Mouse (Mus musculus): ENCODE data around the gene Anln.
"Not testable (repeated sequence)": the region's sequence is repeated elsewhere in the genome, so short reads cannot be mapped to it uniquely, and the experiment has no call there.

The Anln gene

DNA sequence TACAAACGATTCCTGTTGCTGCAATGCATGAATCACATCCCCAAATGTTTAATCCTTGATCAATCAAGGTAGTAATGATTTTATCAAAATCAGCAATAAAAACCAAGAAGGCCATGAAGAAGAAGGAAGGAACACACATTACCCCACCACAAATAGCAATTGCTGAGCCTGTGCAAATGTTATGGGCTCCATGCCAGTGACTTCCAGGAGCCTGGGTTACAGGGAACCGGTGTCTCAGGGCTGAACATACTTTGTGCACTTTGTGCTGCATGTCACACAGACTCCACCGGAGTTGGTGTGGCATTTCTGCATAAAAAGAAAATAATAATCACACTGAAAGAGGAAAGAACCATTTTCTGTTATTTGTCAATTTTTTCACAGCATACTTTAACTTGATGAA is 74.9 kb downstream of the Anln start:
- peak; percentile 43 for DNase-seq

DNA sequence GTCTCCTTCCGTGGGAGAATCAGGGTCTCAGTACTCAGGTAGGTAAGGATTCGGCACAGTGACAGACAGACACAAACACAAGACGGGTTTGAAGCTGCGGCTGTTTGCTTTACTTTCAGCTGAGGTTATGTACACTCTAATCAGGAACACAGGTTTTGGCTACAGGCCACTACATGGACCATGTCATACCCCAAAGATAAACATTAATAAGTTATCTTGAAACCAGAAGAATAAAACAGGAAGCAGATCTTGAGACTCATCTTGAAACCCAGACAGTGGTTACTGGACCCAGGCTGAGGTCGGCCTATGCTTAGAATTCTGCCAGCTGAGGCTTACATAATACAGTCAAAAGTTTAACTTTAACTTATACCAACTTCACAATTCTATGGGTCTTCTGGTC is 75.8 kb downstream of the Anln start:
- DNase-seq: peak; percentile 79

DNA sequence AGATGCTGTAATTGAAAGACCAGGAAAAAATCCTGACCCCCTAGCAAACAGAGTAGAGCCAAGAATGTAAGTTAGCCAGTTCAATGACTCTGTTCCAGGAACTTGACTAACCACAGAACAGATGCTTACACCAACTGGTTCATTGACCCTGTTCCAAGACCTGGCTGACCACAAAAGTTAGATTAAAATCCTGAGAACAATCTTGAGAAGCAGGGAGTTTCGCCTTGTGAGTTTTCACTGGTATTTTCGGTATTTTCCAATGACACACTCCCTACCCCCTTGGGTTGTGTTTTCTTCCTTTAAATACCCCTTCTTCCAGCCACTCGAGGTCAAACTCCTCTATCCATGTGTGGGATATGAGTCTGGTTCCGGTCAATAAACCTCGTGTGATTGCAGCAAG is 79.3 kb downstream of the Anln start:
- no peak for DNase-seq

DNA sequence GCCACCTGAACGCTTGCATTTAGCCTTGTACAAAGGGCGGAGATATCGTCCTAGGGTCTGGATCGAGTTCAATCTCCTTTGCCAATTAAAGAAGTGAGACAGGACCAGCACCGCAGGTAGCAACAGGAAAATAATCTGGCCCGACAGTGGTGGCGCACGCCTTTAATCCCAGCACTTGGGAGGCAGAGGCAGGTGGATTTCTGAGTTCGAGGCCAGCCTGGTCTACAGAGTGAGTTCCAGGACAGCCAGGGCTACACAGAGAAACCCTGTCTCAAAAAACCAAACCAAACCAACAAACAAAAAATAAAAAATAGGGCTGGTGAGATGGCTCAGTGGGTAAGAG is 81.1 kb downstream of the Anln start:
- not testable (repeated sequence) for DNase-seq

DNA sequence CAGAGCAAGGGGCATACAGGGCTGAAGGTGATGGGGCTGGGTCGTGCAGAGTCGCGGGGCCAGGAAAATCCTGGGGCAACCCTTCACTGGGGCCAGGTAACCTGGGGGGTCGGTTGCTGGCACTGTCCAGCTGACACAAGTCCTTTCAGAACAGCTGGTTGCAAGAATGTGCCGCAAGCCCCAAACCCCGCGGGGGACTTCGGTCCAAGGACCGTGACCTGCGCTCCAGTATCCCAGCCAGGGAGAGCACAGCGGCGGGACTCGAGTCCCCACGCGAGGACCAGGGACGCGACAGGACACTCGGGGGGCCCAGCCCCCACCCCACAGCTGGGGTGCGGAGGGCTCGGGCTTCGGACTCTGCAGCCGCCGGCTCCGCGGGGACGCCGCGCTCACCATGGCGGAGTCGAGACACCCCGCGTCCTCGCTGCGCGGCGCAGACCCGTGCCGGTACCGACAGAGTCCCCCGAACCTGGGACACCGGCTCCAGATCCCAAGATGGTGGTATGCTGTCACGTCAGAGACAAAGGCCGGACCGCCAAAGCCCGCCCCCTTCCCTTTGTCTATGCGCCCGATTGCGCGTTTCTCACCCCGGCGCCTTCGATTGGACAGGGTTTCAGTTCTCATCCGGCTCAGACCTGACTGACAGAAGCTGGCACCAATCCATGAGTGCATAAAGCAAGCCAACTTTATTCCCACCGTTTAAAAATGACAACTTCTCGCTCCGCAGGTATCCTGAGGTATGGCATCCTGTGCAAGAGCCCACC is 81.7 kb downstream of the Anln start, which contains the start of gene Zfp810:
Gene Zfp810 (minus strand): TSS at position 493 of the 764 bp plus-strand sequence.
- DNase-seq: peak; percentile 98

DNA sequence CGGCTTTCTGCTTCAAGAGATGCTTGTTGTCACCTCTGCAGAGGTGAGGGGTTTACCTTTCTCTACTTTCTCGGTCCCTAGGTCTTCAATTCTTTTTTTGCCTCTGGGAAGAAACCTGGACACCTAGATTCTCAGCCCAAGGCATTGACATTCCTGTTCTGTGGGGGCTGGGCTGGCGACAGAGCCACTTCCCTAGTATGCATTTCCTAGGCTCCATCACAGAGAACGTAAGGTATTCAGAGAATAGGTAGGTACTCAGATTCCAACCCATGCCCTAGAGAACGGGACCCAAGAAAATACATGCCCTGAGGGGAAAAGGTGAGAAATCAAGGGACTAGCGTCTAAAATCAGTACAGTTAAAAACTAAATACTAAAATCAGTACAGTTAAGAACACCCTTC is 82.3 kb downstream of the Anln start:
- no peak for DNase-seq

DNA sequence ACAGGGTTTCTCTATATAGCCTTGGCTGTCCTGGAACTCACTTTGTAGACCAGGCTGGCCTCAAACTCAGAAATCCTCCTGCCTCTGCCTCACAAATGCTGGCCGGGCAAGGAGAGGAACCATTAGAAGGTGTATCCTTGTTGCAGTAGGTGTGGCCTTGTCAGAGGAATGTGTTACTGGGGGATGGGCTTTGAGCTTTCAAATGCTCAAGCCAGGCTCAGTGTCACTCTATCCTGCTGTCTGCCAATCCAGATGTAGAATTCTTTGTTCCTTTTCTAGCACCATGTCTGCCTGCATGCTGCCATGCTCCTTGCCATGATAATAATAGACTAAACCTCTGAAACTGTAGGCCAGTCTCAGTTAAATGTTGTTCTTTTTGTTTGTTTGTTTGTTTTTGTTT is 86.8 kb downstream of the Anln start:
- no peak for DNase-seq

Measured in lung, postnatal 36 days (tissue).